Mouse (Mus musculus): Measurements from ENCODE around the gene Lhpp. TPM values are rescaled to one million over a fixed set of nuclear protein-coding genes. Genes with fewer than 3 reads are reported as not detected.

Gene Lhpp
- polyA plus RNA-seq, 1 experiment from 2014 or later, result 16.8 TPM

GRCm38 (mm10) chr7:132573205-132573604 is 37.2 kb upstream of the Lhpp start:
- Histone ChIP-seq H3K9ac (ENCODE audit: low read depth, low read length) (no peak overlapping the region), H3K9me3 (replicated peaks; ENCODE audit: low read length) (no peaks in the 10 kb centered on the region), H3K4me3 (replicated peaks; ENCODE audit: low read depth, low read length) (no peak overlapping the region), H3K4me2 (ENCODE audit: low read length) (no peak overlapping the region), H3K27ac (no peak overlapping the region), H3K27me3 (ENCODE audit: insufficient read depth, low read length) (no peaks in the 10 kb centered on the region), H3K36me3 (ENCODE audit: insufficient read depth, low read length) (peaks cover 8% of the 10 kb centered on the region; the same call in 1 of the 2 replicates), H3K4me1 (replicated peaks; ENCODE audit: insufficient read depth, low read length) (no peaks in the 10 kb centered on the region)
- whole genome bisulfite sequencing, result 59% methylated on average over 6 of the region's 6 CpGs
- DNase-seq (ENCODE audit: low spot score), result no peak
- no peak for TF ChIP-seq CTCF (IDR thresholded peaks at IDR 0.05; ENCODE audit: low read depth)
- no peak for ATAC-seq (replicated peaks; ENCODE audit: low FRiP score, low read depth)

- WGBS, result 86% methylated on average over 5 of the region's 5 CpGs
- Histone ChIP-seq H3K4me2 (ENCODE audit: low read length) (no peak overlapping the region), H3K27ac (no peak overlapping the region), H3K9ac (ENCODE audit: low read depth, low read length) (no peak overlapping the region), H3K27me3 (ENCODE audit: insufficient read depth, low read length) (no peaks in the 10 kb centered on the region), H3K9me3 (replicated peaks; ENCODE audit: low read length) (no peaks in the 10 kb centered on the region), H3K4me1 (replicated peaks; ENCODE audit: insufficient read depth, low read length) (no peaks in the 10 kb centered on the region), H3K36me3 (ENCODE audit: insufficient read depth, low read length) (peaks cover under 1% of the 10 kb centered on the region; the same call in 1 of the 2 replicates), H3K4me3 (replicated peaks; ENCODE audit: low read depth, low read length) (no peak overlapping the region)
- no peak for DNase-seq (ENCODE audit: low spot score)
- TF ChIP-seq CTCF (IDR thresholded peaks at IDR 0.05; ENCODE audit: low read depth), result no peak
- ATAC-seq (replicated peaks; ENCODE audit: low FRiP score, low read depth), result no peak
Observed at GRCm38 (mm10) chr7:132574646-132575045, 35.8 kb upstream of the Lhpp start.

- ATAC-seq (replicated peaks; ENCODE audit: low FRiP score, low read depth), result peak; percentile 86
- Histone ChIP-seq H3K27me3 (ENCODE audit: insufficient read depth, low read length) (no peaks in the 10 kb centered on the region), H3K4me2 (ENCODE audit: low read length) (peak overlapping the region; percentile 71), H3K4me1 (replicated peaks; ENCODE audit: insufficient read depth, low read length) (no peaks in the 10 kb centered on the region), H3K9me3 (replicated peaks; ENCODE audit: low read length) (no peaks in the 10 kb centered on the region), H3K27ac (peak overlapping the region; percentile 92), H3K4me3 (replicated peaks; ENCODE audit: low read depth, low read length) (peak overlapping the region; percentile 62), H3K9ac (ENCODE audit: low read depth, low read length) (peak overlapping the region; percentile 70), H3K36me3 (ENCODE audit: insufficient read depth, low read length) (no peaks in the 10 kb centered on the region)
- 0% methylated on average over 13 of the region's 13 CpGs for WGBS
- DNase-seq (ENCODE audit: low spot score), result peak; percentile 96
- TF ChIP-seq CTCF (IDR thresholded peaks at IDR 0.05; ENCODE audit: low read depth), result peak; percentile 63
Observed at GRCm38 (mm10) chr7:132575623-132576022, 34.8 kb upstream of the Lhpp start.

GRCm38 (mm10) chr7:132576116-132576650 is 34.3 kb upstream of the Lhpp start, which contains the start of gene Oat:
Oat (minus strand) TSS chr7:132576398.
- Histone ChIP-seq H3K27ac (peak within 1 kb of the TSS; percentile 92), H3K4me3 (replicated peaks; ENCODE audit: low read depth, low read length) (peak within 1 kb of the TSS; percentile 62), H3K27me3 (ENCODE audit: insufficient read depth, low read length) (no peaks in the 10 kb centered on the region), H3K9ac (ENCODE audit: low read depth, low read length) (peak within 1 kb of the TSS; percentile 70), H3K4me2 (ENCODE audit: low read length) (peak within 1 kb of the TSS; percentile 71), H3K9me3 (replicated peaks; ENCODE audit: low read length) (no peaks in the 10 kb centered on the region), H3K36me3 (ENCODE audit: insufficient read depth, low read length) (no peaks in the 10 kb centered on the region), H3K4me1 (replicated peaks; ENCODE audit: insufficient read depth, low read length) (no peaks in the 10 kb centered on the region)
- peak; percentile 96 for DNase-seq (ENCODE audit: low spot score)
- under 1% methylated on average over 49 of the region's 49 CpGs for WGBS
- no peak; the same call in 1 of the 2 replicates for TF ChIP-seq CTCF (IDR thresholded peaks at IDR 0.05; ENCODE audit: low read depth)
- ATAC-seq (replicated peaks; ENCODE audit: low FRiP score, low read depth), result peak; percentile 97

- Histone ChIP-seq H3K36me3 (ENCODE audit: insufficient read depth, low read length) (no peaks in the 10 kb centered on the region), H3K9ac (ENCODE audit: low read depth, low read length) (no peak overlapping the region), H3K27ac (no peak overlapping the region), H3K27me3 (ENCODE audit: insufficient read depth, low read length) (no peaks in the 10 kb centered on the region), H3K9me3 (replicated peaks; ENCODE audit: low read length) (no peaks in the 10 kb centered on the region), H3K4me3 (replicated peaks; ENCODE audit: low read depth, low read length) (peak overlapping the region; percentile 62), H3K4me2 (ENCODE audit: low read length) (peak overlapping the region; percentile 71; the same call in 1 of the 2 replicates), H3K4me1 (replicated peaks; ENCODE audit: insufficient read depth, low read length) (no peaks in the 10 kb centered on the region)
- no peak for TF ChIP-seq CTCF (IDR thresholded peaks at IDR 0.05; ENCODE audit: low read depth)
- 52% methylated on average over 4 of the region's 4 CpGs for WGBS
- no peak for ATAC-seq (replicated peaks; ENCODE audit: low FRiP score, low read depth)
- no peak for DNase-seq (ENCODE audit: low spot score)
Observed at GRCm38 (mm10) chr7:132576891-132577290, 33.5 kb upstream of the Lhpp start.

- ATAC-seq (replicated peaks; ENCODE audit: low FRiP score, low read depth), result no peak
- H3K36me3 ChIP-seq (ENCODE audit: insufficient read depth, low read length), result no peaks in the 10 kb centered on the region
- WGBS, result 73% methylated on average over 6 of the region's 6 CpGs
Observed at GRCm38 (mm10) chr7:132580511-132580910, 29.9 kb upstream of the Lhpp start.

GRCm38 (mm10) chr7:132581441-132581840 is 29.0 kb upstream of the Lhpp start:
- no peak overlapping the region for H3K4me3 ChIP-seq (replicated peaks; ENCODE audit: low read depth, low read length)
- DNase-seq (ENCODE audit: low spot score), result no peak
- no peaks in the 10 kb centered on the region for H3K27me3 ChIP-seq (ENCODE audit: insufficient read depth, low read length)
- H3K4me2 ChIP-seq (ENCODE audit: low read length), result no peak overlapping the region
- WGBS, result 94% methylated on average over 2 of the region's 2 CpGs
- H3K9ac ChIP-seq (ENCODE audit: low read depth, low read length), result no peak overlapping the region
- no peaks in the 10 kb centered on the region for H3K36me3 ChIP-seq (ENCODE audit: insufficient read depth, low read length)
- ATAC-seq (replicated peaks; ENCODE audit: low FRiP score, low read depth), result no peak
- H3K4me1 ChIP-seq (replicated peaks; ENCODE audit: insufficient read depth, low read length), result no peaks in the 10 kb centered on the region
- H3K9me3 ChIP-seq (replicated peaks; ENCODE audit: low read length), result no peaks in the 10 kb centered on the region
- no peak overlapping the region for H3K27ac ChIP-seq
- TF ChIP-seq CTCF (IDR thresholded peaks at IDR 0.05; ENCODE audit: low read depth), result no peak

More at GRCm38 (mm10) chr7:132580511-132580910, 29.9 kb upstream of the Lhpp start:
- no peak for DNase-seq (ENCODE audit: low spot score)
- no peaks in the 10 kb centered on the region for H3K27me3 ChIP-seq (ENCODE audit: insufficient read depth, low read length)
- no peak overlapping the region for H3K4me2 ChIP-seq (ENCODE audit: low read length)
- no peaks in the 10 kb centered on the region for H3K4me1 ChIP-seq (replicated peaks; ENCODE audit: insufficient read depth, low read length)
- no peak for TF ChIP-seq CTCF (IDR thresholded peaks at IDR 0.05; ENCODE audit: low read depth)
- H3K9me3 ChIP-seq (replicated peaks; ENCODE audit: low read length), result no peaks in the 10 kb centered on the region
- no peak overlapping the region for H3K27ac ChIP-seq
- H3K4me3 ChIP-seq (replicated peaks; ENCODE audit: low read depth, low read length), result no peak overlapping the region
- H3K9ac ChIP-seq (ENCODE audit: low read depth, low read length), result no peak overlapping the region
